Mouse (Mus musculus) layer of hippocampus, postnatal 36 days (tissue): ENCODE measurements around the gene Igf1r. TPM values are rescaled to one million over a fixed set of nuclear protein-coding genes. Genes with fewer than 3 reads are reported as not detected.

Experiments used
- DNase-seq, 2 experiments: peaks; one replicate each; pipeline ENCODE4 v3.0.0; 2022
- total RNA-seq, 2 experiments: library from RNA; stranded (reverse); gene quantifications; 2 replicates each; pipeline ENCODE4 v1.2.3; 2021

The Igf1r gene
- total RNA-seq, 2 experiments from 2014 or later, result 37.4 to 41.9 TPM

DNA sequence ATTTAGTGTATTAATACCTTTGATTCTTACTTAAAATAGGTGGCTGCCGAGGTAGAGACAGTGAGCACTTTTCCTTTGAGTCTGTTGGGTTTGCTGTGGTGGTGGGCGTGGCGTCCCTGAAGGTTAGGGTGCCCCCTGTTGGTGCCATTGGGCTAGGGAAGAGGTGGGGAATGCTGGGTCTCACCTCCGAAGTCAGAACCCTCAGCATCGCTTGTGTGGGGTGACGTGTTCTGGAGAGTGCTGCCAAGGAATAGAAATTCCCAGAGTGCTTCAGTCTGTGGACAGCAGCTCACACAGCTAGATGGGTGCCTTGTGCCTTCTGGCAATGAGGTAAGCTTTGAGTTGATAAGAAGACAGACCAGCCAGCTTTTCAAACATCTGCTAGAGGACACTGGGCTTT is 102.3 kb downstream of the Igf1r start:
- no peak for DNase-seq

DNA sequence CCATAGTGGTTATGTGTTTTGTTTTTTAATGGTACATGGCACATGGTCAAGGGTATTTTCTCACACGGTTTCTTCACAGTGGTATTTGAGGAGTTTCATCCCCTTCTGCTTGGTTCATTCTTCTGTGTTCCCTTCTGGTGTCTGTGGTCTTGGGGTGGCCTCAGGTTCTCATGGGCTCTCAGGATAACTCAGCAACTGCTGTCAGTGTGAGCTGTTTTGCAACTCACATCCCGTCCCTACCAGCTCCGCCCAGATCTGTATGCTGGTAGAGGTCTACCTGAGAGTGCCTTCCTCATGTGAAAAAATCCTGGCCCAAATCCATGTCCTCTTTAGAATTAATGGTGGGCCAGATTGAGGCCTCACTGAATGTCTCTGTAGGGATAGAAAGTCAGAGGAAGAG is 104.4 kb downstream of the Igf1r start:
- DNase-seq, result no peak

DNA sequence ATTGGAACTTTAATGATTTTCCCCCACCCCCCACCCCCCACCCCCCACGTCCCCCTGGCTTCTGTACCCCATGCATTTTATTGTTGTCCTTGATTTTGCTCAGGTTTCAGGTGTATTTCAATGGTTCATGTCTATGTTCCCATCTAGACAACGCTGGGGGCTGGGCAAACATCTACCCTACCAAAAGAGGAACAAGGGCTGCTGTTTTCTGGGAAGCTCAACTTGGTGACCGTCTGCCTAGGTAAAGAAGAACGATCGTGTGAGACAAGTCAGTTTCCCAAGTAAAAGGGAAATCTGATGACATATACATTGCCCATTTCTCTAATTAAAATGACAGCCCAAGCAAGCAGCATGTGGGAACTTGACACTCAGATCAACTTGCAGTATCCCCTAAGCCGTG is 107.1 kb downstream of the Igf1r start:
- no peak for DNase-seq

DNA sequence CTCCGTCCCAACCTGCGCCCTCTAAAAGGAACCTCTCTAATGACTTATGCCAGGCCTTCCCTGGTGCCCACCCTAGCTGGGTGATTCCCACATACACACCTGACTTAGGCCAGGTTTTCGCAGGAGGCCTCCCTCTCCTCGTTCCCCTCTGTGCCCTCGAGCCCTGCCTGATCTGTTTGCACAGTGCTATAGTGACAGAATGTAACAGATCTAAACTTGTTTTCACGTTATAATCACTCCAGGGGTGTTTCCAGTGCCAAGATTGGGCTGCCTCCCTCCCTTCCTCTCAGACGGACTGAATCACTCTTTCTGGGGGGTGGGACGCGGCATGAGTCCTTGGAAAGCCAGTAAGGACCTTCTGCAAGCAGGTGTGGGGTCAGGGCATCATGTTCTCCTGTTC is 108.8 kb downstream of the Igf1r start:
- DNase-seq, result no peak

DNA sequence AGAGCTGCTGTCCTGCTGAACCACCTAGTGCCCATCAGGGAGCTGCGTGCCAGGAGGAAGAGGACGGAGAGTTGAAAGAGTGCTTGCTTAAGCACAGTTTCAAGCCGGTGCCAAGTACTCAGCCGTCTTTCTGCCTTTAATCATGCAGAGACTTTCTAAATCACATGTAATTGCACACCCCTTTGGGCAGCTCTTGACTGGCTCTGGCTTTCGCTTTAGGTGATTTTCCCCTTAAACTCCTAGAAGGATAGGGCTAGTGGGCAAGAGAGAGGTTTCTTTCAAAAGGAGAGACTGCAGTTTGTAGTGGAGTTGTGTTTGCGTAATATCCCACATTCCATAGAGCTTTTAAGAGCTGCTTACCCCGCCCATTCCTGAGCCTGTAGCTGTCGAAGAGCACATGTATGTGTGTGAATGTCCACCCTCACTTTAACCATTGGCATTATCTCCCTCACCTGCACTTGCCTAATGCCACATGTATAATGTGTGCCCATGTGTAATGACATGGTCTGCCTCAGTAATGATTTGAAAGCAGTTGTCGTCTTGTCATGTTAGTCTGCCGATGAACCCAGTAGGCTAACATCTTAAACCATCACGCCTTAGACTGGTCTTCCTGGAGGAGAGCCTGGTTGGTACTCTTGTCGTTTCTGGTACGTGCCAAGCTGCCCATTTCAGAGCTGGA is 109.7 kb downstream of the Igf1r start:
- no peak for DNase-seq

DNA sequence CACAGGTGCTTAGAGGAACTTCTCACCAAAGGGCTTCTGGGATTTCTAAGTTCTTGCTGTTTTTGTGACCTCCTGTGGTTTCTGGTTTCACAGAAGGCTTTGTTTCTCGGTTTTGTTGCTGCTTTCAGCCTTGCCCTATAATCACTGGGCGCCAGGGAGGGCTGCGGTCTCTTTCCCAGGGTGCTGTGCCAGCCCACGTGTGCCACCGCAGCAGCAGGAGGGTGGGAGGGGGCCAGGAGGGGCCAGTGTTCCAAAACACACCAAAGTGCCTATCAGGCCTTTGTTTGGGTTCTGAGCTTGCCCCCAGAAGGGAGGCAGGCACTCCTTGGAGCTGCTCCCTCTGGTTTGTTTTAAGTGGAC is 110.2 kb downstream of the Igf1r start:
- no peak for DNase-seq

DNA sequence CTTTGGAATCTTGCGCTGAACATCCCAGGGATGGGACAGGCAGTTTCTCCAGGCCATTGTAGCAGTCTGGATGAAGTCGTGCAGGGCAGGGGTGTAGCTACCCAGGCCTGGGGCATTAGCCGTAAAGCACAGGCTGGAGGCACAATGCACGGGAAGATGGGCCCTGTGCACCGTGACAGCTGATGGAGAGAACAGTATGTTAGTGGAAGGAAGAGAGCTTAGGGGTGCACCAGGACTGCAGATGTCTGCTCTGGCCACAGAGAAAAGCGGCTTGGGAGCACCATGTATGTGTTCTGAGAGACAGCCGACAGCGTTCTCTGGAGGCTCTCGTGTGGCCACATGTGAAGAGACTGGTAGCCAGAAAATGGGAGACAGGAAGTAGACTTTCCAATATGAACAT is 111.1 kb downstream of the Igf1r start:
- no peak for DNase-seq

DNA sequence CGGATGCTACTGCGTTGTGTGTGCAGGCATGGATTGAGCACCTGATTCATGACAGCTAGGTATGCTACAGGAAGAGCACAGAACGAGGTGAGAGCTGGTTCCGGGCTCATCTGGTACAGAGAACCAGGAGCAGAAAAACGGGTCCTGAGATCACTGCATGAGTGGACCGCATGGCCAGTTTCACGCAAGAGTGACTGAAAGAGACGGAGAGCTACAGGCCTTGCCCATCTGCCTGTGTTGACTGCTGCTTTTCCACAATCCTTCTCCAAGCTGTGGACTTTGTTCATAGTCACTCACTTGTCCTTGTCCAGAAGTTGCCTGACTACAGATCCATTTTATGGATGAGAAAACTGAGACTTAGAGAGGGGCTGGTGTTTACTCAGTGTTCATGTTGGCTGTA is 111.5 kb downstream of the Igf1r start:
- no peak for DNase-seq

DNA sequence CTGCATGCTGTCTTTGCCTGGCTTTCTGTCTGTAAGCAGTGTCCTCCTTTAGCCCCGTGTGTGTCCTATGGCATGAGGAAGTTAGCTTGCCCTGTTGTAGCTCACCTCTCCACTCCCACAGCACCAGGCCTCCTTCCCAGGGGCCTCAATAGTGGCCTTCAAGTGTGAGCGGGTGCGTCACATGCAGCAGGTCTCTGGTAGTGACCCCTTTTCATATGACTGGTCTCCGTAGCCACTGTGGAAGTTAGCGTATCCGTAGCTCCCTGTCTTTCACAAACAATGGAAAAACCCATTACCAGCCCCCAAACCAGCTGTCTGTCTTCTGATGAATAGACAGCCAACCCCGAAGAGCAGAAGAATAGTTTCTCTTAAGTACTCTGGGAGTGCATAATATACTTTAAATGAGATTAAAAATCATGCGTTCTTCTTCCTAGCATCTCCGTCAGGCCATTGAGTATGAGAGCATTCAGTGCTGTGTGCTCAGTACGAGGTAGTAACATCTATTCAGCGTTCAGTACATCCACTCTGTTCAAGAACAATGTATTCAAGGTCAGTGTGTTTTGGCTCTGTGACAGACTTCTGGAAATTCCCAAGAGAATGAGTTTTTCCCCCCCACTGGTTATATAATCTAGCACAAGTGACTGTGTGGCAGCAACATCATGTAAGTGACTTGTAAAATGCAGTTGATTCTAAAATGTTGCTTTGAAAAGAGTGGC is 112.2 kb downstream of the Igf1r start:
- peak; percentile 20 to 37 for DNase-seq

DNA sequence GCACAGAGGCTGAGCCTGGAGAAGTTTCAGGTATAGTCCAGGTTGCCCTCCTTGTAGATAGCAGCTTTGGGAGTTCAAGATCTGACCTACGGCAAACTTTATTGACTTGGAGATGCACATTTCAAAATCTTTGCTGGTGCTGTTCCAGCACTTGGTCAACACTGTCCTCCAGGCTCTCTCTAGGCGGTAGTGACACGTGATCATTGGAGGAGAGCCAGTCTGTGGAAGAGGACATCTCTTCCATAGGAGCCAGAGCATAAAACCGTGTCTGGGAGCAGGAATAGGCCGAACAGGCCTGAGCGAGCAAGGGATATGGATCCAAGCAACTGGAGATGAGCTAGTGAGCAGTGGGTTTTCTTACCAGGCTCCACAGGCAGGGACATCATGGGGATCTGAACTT is 113.3 kb downstream of the Igf1r start:
- no peak for DNase-seq

DNA sequence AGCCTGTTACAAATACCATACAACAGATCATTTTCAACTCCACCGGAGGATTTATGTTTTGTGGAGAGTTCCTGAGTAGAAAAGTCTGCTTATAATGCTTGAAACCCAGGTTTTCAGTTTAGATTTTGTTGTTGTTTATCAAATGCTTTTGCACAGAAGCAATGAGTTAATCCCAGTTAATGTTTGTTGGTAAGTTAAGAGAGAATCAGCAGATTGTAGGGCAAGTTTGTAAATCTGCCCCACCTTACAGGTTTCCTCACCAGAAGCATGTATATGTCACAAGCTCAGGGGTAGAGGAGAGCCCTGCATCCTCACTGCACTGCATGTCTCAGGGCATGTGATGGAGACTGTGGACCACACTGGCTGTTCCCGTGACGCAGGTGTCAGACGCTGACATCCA is 114.7 kb downstream of the Igf1r start:
- DNase-seq, result no peak

DNA sequence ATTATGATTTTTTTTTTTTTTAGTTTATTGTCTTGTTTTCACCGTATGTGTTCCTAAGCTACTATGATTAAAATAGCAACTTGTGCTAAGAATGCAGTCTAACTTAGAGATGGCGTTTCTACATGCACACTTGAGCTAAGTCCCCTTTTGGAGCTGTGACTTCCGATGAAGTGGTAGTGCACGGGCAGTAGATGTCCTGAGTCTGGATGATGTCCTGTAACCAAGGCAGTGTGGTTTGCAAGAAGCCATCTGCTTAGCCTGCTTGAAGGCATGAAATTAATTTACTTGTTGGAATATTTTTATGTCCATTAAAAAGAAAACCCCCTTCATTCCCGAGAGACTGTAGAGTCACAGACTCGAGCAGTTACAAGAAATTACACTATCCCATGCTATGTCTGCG is 116.7 kb downstream of the Igf1r start:
- no peak for DNase-seq

DNA sequence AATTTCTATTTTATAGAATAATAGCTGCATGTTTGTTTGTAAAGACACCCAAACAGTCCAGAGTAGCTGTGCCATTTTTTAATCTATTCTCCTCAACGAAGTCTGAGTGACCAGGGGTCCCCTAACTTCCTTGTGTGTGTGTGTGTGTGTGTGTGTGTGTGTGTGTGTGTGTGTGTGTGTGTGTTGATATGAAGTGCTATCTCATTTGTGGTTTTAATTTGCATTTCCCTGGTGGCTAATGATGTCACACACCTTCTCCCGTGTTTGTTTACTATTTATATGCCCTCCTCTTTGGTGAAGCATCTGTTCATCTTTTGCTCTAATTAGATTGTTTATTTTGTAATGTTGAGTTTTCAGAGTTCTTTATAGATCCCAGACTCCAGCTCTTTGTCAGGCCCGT is 117.4 kb downstream of the Igf1r start:
- no peak for DNase-seq

DNA sequence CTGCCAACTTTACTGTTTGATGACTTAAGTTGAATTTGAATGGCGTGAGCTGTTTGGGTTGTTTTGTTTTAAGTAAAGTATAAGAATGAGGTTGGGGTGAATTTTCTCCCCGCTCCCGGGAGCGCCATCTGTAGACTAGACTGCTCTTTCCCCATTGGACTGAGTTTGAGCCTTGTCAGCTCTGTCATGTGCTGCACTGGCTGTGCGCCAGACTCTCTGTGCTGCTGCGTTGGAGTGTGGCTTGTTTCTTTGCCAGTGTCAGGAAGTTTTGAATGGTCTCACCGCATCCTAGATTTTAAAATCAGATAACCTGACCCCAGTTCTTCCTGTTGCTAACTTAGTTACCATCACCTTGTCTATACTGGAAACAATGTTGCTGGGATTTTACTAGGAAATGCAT is 118.0 kb downstream of the Igf1r start:
- peak; percentile 40 to 46 for DNase-seq

DNA sequence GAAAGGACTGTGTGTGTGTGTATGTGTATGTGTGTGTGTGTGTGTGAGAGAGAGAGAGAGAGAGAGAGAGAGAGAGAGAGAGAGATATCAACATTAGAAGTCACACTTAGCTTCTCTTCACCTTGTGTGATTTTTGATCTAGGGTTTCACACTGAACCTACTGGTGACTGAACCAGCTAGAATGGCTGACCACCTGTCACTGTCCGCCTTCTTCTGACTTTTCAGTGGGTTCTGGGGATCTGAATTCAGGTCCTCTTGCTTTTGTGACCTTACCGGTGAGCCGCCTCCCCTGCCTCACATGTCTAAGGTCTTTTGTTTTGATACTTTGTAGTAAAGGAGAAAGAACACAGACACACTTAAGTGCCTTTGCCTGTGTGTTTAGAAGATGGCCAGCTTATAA is 118.4 kb downstream of the Igf1r start:
- no peak for DNase-seq

DNA sequence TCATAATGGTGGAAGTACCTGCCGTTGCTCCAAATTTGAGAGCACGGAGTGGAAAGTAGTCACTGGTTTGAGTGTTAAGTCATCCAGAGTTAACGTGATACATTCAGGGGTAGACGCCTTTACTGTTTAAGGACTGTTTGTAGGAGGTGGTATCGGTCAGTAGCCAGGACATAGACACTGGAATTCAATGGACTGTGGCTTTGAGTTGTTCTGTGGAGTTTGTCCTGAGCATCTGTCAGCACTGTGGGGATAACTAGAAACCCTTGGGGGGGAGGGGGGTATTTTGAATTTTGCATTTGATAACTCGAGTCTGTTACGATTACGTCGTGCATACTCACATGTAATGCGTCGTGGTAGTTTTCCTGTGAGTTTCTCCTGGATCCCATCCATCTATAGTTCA is 119.1 kb downstream of the Igf1r start:
- no peak for DNase-seq

DNA sequence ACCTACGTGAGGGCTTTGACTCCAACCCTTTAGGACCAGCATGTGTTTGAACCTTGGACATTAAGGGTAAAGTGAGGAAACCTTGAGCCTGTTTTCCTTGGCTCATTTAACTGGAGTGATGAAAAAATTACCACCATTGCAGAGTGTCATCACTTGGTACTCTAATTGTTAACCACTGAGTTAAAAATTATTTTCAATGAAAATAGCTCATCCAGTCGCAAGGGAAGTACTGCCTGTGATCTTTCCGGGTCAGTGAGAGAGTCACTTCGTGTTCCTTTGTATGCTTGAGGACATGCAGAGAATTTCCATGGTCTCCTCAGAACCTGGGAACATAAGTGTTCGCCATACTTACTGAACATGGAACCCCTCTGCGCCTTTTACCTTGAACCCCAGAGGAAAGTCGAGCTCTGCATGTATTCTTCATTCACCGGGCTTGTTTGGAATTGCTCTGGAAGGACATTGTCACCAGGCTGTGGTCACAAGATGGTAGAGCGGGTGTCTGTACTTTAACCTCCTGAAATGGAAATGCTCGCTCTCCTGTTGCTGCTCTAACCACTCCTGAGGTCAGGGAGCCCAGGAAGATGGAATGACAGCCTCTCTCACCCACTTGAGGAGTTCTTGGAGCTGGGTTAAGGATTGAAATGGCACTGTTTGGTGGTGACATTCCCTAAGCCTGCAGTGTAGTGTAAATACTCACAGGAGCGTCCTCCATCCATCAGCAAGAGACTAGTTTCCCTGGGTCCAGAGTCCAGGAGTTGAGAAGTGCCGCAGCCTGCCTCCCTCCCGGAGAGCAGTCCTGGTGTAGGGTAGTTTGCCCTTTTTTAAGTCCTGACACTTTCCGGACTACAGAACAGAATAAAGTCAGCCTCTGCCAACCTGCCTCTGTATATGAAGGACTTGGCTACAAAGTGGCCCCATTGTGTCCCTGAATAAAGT is 120.2 kb downstream of the Igf1r start:
- DNase-seq, result no peak

DNA sequence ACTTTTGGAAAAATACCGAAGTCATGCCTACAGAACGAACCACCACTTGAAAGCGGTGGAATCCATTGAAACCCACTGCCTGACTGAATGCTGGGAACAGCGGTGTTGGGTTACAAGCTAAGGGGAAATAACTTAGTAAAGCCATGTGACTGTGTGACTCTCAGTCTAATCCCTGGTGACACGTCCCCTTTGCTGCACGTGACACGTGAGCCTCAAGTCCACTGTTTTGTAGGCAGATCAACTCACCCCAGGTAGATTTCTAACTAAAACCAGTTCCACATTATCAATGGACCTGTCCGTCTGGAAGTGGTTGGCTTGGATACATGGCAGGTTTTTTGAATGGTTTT is 120.8 kb downstream of the Igf1r start:
- DNase-seq, result no peak

DNA sequence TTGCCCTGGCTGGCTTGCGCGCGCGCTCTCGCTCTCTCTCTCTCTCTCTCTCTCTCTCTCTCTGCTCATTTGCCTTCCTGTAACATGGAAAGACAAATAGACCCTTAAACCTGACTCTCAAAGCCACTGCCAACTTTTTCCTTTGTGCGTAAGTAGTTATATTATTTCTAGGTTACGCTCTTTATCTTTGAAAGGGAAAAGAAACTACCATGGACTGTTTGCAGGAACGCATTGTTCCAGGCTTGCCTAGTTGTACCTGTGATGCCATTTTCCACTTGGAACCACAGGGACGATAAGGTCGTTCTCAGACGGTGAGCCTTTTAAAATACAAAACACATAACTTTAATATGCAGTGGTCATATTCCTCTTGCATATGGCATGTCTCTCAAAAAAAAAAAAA is 122.1 kb downstream of the Igf1r start:
- DNase-seq, result no peak

DNA sequence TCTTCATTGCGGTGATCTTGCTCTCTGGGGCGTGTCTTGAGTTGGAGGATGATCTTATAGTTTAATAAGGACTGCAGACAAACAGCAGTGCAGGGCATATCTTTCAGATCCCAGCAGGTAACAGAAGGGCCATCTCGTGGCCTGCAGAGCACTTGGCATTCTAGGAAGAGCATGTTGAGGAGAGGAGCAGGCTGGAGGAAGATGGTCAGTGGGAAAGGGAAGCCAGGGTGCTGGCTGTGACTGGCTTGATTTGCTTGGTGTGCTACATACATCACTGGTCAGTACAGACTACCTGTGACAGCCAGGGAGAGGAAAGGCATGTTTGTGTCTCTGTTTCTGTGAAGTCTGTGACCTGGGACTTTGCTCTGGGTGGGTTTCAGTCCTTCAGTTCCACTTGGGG is 122.8 kb downstream of the Igf1r start:
- DNase-seq, result no peak

DNA sequence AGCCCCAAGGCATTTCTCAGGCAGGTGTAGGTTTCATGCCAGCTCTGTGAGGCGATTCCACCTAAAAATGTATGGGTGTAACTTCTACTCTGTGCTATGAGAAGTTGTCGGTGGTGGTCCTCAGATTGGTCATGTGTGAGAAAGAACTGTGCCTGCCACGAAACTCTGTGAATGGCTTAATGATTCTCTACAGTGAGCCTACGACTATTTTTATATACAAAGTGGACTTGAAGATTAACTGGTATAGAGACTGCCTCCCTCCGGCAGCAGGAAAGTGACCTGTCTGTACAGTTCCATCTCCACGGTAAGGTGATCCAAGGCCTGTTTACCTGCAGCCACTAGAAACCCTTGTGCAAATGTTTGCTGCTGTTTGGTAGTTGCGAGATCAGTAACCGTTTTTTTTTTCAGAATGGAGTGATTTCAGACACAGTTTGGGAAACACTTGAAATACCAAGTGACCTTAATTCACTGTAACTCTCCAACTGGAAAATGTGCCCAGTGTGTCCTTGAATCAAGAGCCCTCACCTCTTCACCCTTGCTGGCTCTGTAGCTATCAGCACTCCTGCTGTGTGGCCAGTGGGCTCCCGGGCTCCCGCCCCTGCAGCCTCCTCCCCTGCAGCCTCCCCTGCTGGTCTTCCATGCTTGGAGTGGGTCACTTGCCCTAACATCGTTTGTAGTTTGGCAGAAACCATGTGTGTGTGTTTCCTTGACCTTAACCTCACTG is 127.7 kb downstream of the Igf1r start:
- DNase-seq, result no peak

DNA sequence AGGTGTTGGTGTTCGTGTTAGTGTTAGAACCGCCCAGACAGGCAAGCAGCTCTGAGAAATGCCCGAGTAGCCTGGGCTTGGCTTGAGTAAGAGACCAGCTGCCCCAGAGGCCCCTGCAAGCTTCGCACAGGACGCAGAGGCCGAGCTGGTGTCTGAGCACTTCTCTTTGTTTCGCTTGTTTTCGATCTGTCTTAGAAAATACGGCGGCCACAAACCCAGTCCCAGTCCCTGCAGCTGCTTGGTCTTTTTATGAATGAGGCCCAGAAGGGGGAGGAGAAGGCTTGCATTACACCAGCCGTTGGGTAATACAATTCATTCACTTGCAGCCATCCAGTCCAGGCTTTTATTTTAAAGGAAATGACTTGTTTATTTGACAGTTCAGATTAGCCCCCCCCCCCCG is 132.7 kb downstream of the Igf1r start:
- DNase-seq, result peak; percentile 50 to 64

DNA sequence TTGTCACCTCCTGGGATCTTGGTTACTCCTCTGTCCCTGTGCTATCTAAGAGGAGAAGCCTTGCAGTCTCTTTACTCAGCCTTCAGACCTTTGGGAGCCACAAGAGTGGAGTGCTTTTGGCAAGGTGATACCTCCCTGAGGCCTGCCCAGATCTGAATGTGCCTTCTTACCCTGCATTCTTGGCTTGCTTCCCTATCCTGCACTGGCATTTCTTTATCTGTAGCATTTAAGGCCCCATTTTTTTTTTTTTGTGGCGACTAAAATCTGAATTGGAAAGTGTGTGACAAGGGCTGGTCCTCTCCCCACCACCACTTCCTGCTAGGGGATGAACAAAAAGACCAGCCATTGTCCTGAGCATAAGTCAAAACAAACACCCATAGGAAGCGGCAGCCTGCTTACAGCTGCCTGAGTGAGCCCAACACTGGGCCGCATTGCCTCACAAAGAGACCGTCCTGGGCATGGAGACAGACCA is 133.3 kb downstream of the Igf1r start:
- no peak for DNase-seq
